Mouse (Mus musculus): ENCODE data around the gene Acsm5. TPM values are rescaled to one million over a fixed set of nuclear protein-coding genes. Genes with fewer than 3 reads are reported as not detected.

Gene Acsm5
- polyA plus RNA-seq (2012; rRNA removed), result 0.03 and 0.05 TPM in 2 replicates

GRCm38 (mm10) chr7:119519163-119519562, at the start of gene Acsm5:
TSS of gene Acsm5 (plus strand) at chr7:119519463.

GRCm38 (mm10) chr7:119479256-119479655, 40.0 kb upstream of the Acsm5 start, which contains the start of gene Umod:
TSS of gene Umod (minus strand) at chr7:119479282.

GRCm38 (mm10) chr7:119523389-119523788, 4.1 kb downstream of the Acsm5 start, which contains the start of gene Pdilt:
TSS of gene Pdilt (minus strand) at chr7:119523489.

GRCm38 (mm10) chr7:119554040-119554439, 34.8 kb downstream of the Acsm5 start, which contains the start of gene Acsm2:
TSS of gene Acsm2 (plus strand) at chr7:119554340.

Other genes starting within 250 kb of the Acsm5 start
- gene Gp2, start 60.2 kb upstream of the Acsm5 start, polyA plus RNA-seq (2012; rRNA removed), result not detected in 2 replicates
- gene Umod, start 40.2 kb upstream of the Acsm5 start, polyA plus RNA-seq (2012; rRNA removed), result not detected in 2 replicates
- gene Pdilt, start 4.0 kb downstream of the Acsm5 start, polyA plus RNA-seq (2012; rRNA removed), result 0.05 TPM in 1 of 2 replicates, not detected in the other
- not detected in 2 replicates for gene Acsm2, start 34.9 kb downstream of the Acsm5 start, polyA plus RNA-seq (2012; rRNA removed)
- 1.2 and 1.4 TPM in 2 replicates for gene Acsm1, start 87.6 kb downstream of the Acsm5 start, polyA plus RNA-seq (2012; rRNA removed)
- gene Acsm4, start 170.6 kb downstream of the Acsm5 start, polyA plus RNA-seq (2012; rRNA removed), result not detected in 2 replicates
- gene Thumpd1, start 201.3 kb downstream of the Acsm5 start, polyA plus RNA-seq (2012; rRNA removed), result 15.8 and 17.3 TPM in 2 replicates
- gene Acsm3, start 241.5 kb downstream of the Acsm5 start, polyA plus RNA-seq (2012; rRNA removed), result 2.1 TPM in 2 replicates